Mouse (Mus musculus): ENCODE data around the gene Zbtb43.

- TF ChIP-seq POLR2A (IDR thresholded peaks at IDR 0.05; ENCODE audit: low read depth, low read length) (no peak), CTCF (conservative IDR thresholded peaks at IDR 0.05; ENCODE audit: insufficient read depth, insufficient read length, low read depth, low read length) (no peak)
These were observed 64.8 kb downstream of the Zbtb43 start for GRCm38 (mm10) chr2:33403511-33404003.

All from kidney, adult 2 months (tissue).